Mouse (Mus musculus): ENCODE data around the gene Samd10. TPM values are rescaled to one million over a fixed set of nuclear protein-coding genes. Genes with fewer than 3 reads are reported as not detected.
A peak's percentile ranks its signal among the peaks of the same experiment; 100 is the strongest.

Gene Samd10
- polyA plus RNA-seq (2014; fragmentation: Nextera tagmentation; extraction: Ambion mirVana), result 74.6 and 90.1 TPM in 2 replicates

- Histone ChIP-seq H3K9ac (ENCODE audit: low read length) (peak within 1 kb of the TSS; percentile 95), H3K4me3 (ENCODE audit: low read depth, low read length) (peak within 1 kb of the TSS; percentile 70), H3K27ac (ENCODE audit: low read depth, low read length) (peak within 1 kb of the TSS; percentile 76), H3K36me3 (ENCODE audit: control insufficient read depth, insufficient read depth, low read length) (no peaks in the 10 kb centered on the region; the same call in 1 of the 2 replicates), H3K27me3 (ENCODE audit: control insufficient read depth, insufficient read depth, low read length) (no peaks in the 10 kb centered on the region), H3K4me1 (ENCODE audit: control insufficient read depth, insufficient read depth, low read length) (peaks cover 15% of the 10 kb centered on the region), H3K9me3 (ENCODE audit: control insufficient read depth, low read length) (no peaks in the 10 kb centered on the region), H3K4me2 (ENCODE audit: low read depth) (peak within 1 kb of the TSS; percentile 93)
- 2% methylated on average over 71 of the region's 71 CpGs for WGBS
- ATAC-seq (ENCODE audit: insufficient read depth, low FRiP score, low TSS enrichment) (peak; percentile 31), DNase-seq (ENCODE audit: low spot score) (peak; percentile 75)
Observed at GRCm38 (mm10) chr2:181598454-181599351, at the start of gene Samd10. Samd10 (minus strand) TSS chr2:181599212.

- no peaks in the 10 kb centered on the region for H3K4me1 ChIP-seq (ENCODE audit: control insufficient read depth, insufficient read depth, low read length)
- ATAC-seq (ENCODE audit: insufficient read depth, low FRiP score, low TSS enrichment), result no peak
- no peak for DNase-seq (ENCODE audit: low spot score)
- no peak overlapping the region for H3K27ac ChIP-seq (ENCODE audit: low read depth, low read length)
- H3K36me3 ChIP-seq (ENCODE audit: control insufficient read depth, insufficient read depth, low read length), result peaks cover 8% of the 10 kb centered on the region; the same call in 1 of the 2 replicates
- no peak overlapping the region for H3K9ac ChIP-seq (ENCODE audit: low read length)
- H3K27me3 ChIP-seq (ENCODE audit: control insufficient read depth, insufficient read depth, low read length), result no peaks in the 10 kb centered on the region
- no peak overlapping the region for H3K4me2 ChIP-seq (ENCODE audit: low read depth)
- no peak overlapping the region for H3K4me3 ChIP-seq (ENCODE audit: low read depth, low read length)
- WGBS, result 86% methylated on average over 6 of the region's 6 CpGs
- H3K9me3 ChIP-seq (ENCODE audit: control insufficient read depth, low read length), result no peaks in the 10 kb centered on the region
Observed at GRCm38 (mm10) chr2:181646626-181647472, 47.8 kb upstream of the Samd10 start.

GRCm38 (mm10) chr2:181645666-181646065, 46.7 kb upstream of the Samd10 start:
- Histone ChIP-seq H3K4me3 (ENCODE audit: low read depth, low read length) (no peak overlapping the region), H3K36me3 (ENCODE audit: control insufficient read depth, insufficient read depth, low read length) (peaks cover 8% of the 10 kb centered on the region; the same call in 1 of the 2 replicates), H3K4me2 (ENCODE audit: low read depth) (no peak overlapping the region), H3K4me1 (ENCODE audit: control insufficient read depth, insufficient read depth, low read length) (no peaks in the 10 kb centered on the region), H3K9me3 (ENCODE audit: control insufficient read depth, low read length) (no peaks in the 10 kb centered on the region), H3K27ac (ENCODE audit: low read depth, low read length) (no peak overlapping the region), H3K27me3 (ENCODE audit: control insufficient read depth, insufficient read depth, low read length) (no peaks in the 10 kb centered on the region), H3K9ac (ENCODE audit: low read length) (no peak overlapping the region)
- ATAC-seq (ENCODE audit: insufficient read depth, low FRiP score, low TSS enrichment) (no peak), DNase-seq (ENCODE audit: low spot score) (no peak)
- WGBS, result 97% methylated on average over 3 of the region's 3 CpGs

GRCm38 (mm10) chr2:181644361-181644760, 45.3 kb upstream of the Samd10 start:
- no peak for ATAC-seq (ENCODE audit: insufficient read depth, low FRiP score, low TSS enrichment)
- Histone ChIP-seq H3K27me3 (ENCODE audit: control insufficient read depth, insufficient read depth, low read length) (no peaks in the 10 kb centered on the region), H3K4me3 (ENCODE audit: low read depth, low read length) (no peak overlapping the region), H3K9ac (ENCODE audit: low read length) (no peak overlapping the region), H3K4me1 (ENCODE audit: control insufficient read depth, insufficient read depth, low read length) (no peaks in the 10 kb centered on the region), H3K9me3 (ENCODE audit: control insufficient read depth, low read length) (no peaks in the 10 kb centered on the region), H3K27ac (ENCODE audit: low read depth, low read length) (no peak overlapping the region), H3K36me3 (ENCODE audit: control insufficient read depth, insufficient read depth, low read length) (peaks cover 3% of the 10 kb centered on the region; the same call in 1 of the 2 replicates), H3K4me2 (ENCODE audit: low read depth) (no peak overlapping the region)
- peak; percentile 19 for DNase-seq (ENCODE audit: low spot score)
- WGBS, result 89% methylated on average over 2 of the region's 2 CpGs

GRCm38 (mm10) chr2:181635865-181636264, 36.9 kb upstream of the Samd10 start:
- no peaks in the 10 kb centered on the region for H3K4me1 ChIP-seq (ENCODE audit: control insufficient read depth, insufficient read depth, low read length)
- peaks cover 18% of the 10 kb centered on the region for H3K36me3 ChIP-seq (ENCODE audit: control insufficient read depth, insufficient read depth, low read length)
- no peak overlapping the region for H3K4me3 ChIP-seq (ENCODE audit: low read depth, low read length)
- no peak overlapping the region for H3K9ac ChIP-seq (ENCODE audit: low read length)
- no peaks in the 10 kb centered on the region for H3K9me3 ChIP-seq (ENCODE audit: control insufficient read depth, low read length)
- no peak for ATAC-seq (ENCODE audit: insufficient read depth, low FRiP score, low TSS enrichment)
- H3K27me3 ChIP-seq (ENCODE audit: control insufficient read depth, insufficient read depth, low read length), result no peaks in the 10 kb centered on the region
- H3K27ac ChIP-seq (ENCODE audit: low read depth, low read length), result no peak overlapping the region
- 93% methylated on average over 3 of the region's 3 CpGs for WGBS
- no peak overlapping the region for H3K4me2 ChIP-seq (ENCODE audit: low read depth)
- DNase-seq (ENCODE audit: low spot score), result no peak

- H3K4me1 ChIP-seq (ENCODE audit: control insufficient read depth, insufficient read depth, low read length), result no peaks in the 10 kb centered on the region
Observed at GRCm38 (mm10) chr2:181632624-181633023, 33.6 kb upstream of the Samd10 start.

GRCm38 (mm10) chr2:181628471-181628870, 29.5 kb upstream of the Samd10 start:
- Histone ChIP-seq H3K9ac (ENCODE audit: low read length) (no peak overlapping the region), H3K27ac (ENCODE audit: low read depth, low read length) (no peak overlapping the region), H3K4me3 (ENCODE audit: low read depth, low read length) (no peak overlapping the region), H3K9me3 (ENCODE audit: control insufficient read depth, low read length) (no peaks in the 10 kb centered on the region), H3K4me2 (ENCODE audit: low read depth) (no peak overlapping the region), H3K27me3 (ENCODE audit: control insufficient read depth, insufficient read depth, low read length) (no peaks in the 10 kb centered on the region), H3K36me3 (ENCODE audit: control insufficient read depth, insufficient read depth, low read length) (peaks cover 7% of the 10 kb centered on the region), H3K4me1 (ENCODE audit: control insufficient read depth, insufficient read depth, low read length) (no peaks in the 10 kb centered on the region)
- no peak for DNase-seq (ENCODE audit: low spot score)
- ATAC-seq (ENCODE audit: insufficient read depth, low FRiP score, low TSS enrichment), result no peak

More at GRCm38 (mm10) chr2:181632624-181633023, 33.6 kb upstream of the Samd10 start:
- Histone ChIP-seq H3K9me3 (ENCODE audit: control insufficient read depth, low read length) (no peaks in the 10 kb centered on the region), H3K36me3 (ENCODE audit: control insufficient read depth, insufficient read depth, low read length) (peaks cover 18% of the 10 kb centered on the region), H3K4me2 (ENCODE audit: low read depth) (no peak overlapping the region), H3K27me3 (ENCODE audit: control insufficient read depth, insufficient read depth, low read length) (no peaks in the 10 kb centered on the region), H3K27ac (ENCODE audit: low read depth, low read length) (no peak overlapping the region), H3K9ac (ENCODE audit: low read length) (no peak overlapping the region), H3K4me3 (ENCODE audit: low read depth, low read length) (no peak overlapping the region)
- WGBS, result 97% methylated on average over 6 of the region's 6 CpGs
- no peak for DNase-seq (ENCODE audit: low spot score)
- ATAC-seq (ENCODE audit: insufficient read depth, low FRiP score, low TSS enrichment), result no peak

GRCm38 (mm10) chr2:181623401-181623800, 24.4 kb upstream of the Samd10 start:
- no peak for DNase-seq (ENCODE audit: low spot score)
- Histone ChIP-seq H3K4me1 (ENCODE audit: control insufficient read depth, insufficient read depth, low read length) (no peaks in the 10 kb centered on the region), H3K4me2 (ENCODE audit: low read depth) (no peak overlapping the region), H3K4me3 (ENCODE audit: low read depth, low read length) (no peak overlapping the region), H3K9me3 (ENCODE audit: control insufficient read depth, low read length) (no peaks in the 10 kb centered on the region), H3K9ac (ENCODE audit: low read length) (no peak overlapping the region), H3K27ac (ENCODE audit: low read depth, low read length) (no peak overlapping the region), H3K27me3 (ENCODE audit: control insufficient read depth, insufficient read depth, low read length) (no peaks in the 10 kb centered on the region), H3K36me3 (ENCODE audit: control insufficient read depth, insufficient read depth, low read length) (peaks cover 4% of the 10 kb centered on the region)
- no peak for ATAC-seq (ENCODE audit: insufficient read depth, low FRiP score, low TSS enrichment)
